16 mouse cellular contexts compared by ENCODE assay signal in genomic region chr4:40777116-40777515, GRCm38 (mm10). TPM values are rescaled to one million over a fixed set of nuclear protein-coding genes. Genes with fewer than 3 reads are reported as not detected.
DNase-seq lines count a peak whose midpoint lies in the region; ATAC-seq lines count a peak whose summit lies in the region.
"Had no signal": no experiment of that assay in that cellular context is flagged by ENCODE, and none has a peak within 500 bp of the region (broad histone marks: within the 10 kb centered on the region; RNA-seq: fewer than 3 reads in every experiment).

No protein-coding gene starts in this region.

- H3K36me3 ChIP-seq in kidney, embryonic 14.5 days (ENCODE audit: control insufficient read depth, insufficient read depth, low read length): no peaks in the 10 kb centered on the region
- H3K36me3 ChIP-seq in forebrain, embryonic 14.5 days (ENCODE audit: control insufficient read depth, insufficient read depth, low read length): no peaks in the 10 kb centered on the region
- H3K36me3 ChIP-seq: G1E; limb, embryonic 13.5 days had no signal

- H3K27me3 ChIP-seq in kidney, embryonic 14.5 days (ENCODE audit: control insufficient read depth, insufficient read depth, low read length): no peaks in the 10 kb centered on the region
- no peaks in the 10 kb centered on the region for H3K27me3 ChIP-seq in forebrain, embryonic 14.5 days (replicated peaks; ENCODE audit: control insufficient read depth, insufficient read depth, low read length)
- H3K27me3 ChIP-seq: limb, embryonic 13.5 days had no signal

- ATAC-seq in kidney, embryonic 14.5 days (ENCODE audit: low FRiP score, low TSS enrichment): no peak; the same call in 1 of the 2 replicates
- ATAC-seq in forebrain, embryonic 14.5 days: no peak
- ATAC-seq: intestine, postnatal 0 days had no signal

- WGBS in kidney, embryonic 14.5 days: 8% methylated on average over 2 of the region's 2 CpGs
- WGBS in forebrain, embryonic 14.5 days: 51% methylated on average over 2 of the region's 2 CpGs

- H3K4me1 ChIP-seq in kidney, embryonic 14.5 days (ENCODE audit: control insufficient read depth, insufficient read depth, low read length): peaks cover 29% of the 10 kb centered on the region
- no peaks in the 10 kb centered on the region; the same call in 1 of the 2 replicates for H3K4me1 ChIP-seq in forebrain, embryonic 14.5 days (ENCODE audit: control insufficient read depth, insufficient read depth, low read length)

- H3K4me3 ChIP-seq in kidney, embryonic 14.5 days (ENCODE audit: low read length): no peak overlapping the region
- H3K4me3 ChIP-seq in forebrain, embryonic 14.5 days (ENCODE audit: low read depth, low read length): no peak overlapping the region
- H3K4me3 ChIP-seq: limb, embryonic 13.5 days had no signal

- no peak overlapping the region for H3K4me2 ChIP-seq in kidney, embryonic 14.5 days (replicated peaks; ENCODE audit: low read depth, low read length)
- H3K4me2 ChIP-seq in forebrain, embryonic 14.5 days (ENCODE audit: low read length): no peak overlapping the region
- H3K4me2 ChIP-seq: limb, embryonic 13.5 days had no signal

- no peak overlapping the region for H3K9ac ChIP-seq in kidney, embryonic 14.5 days (ENCODE audit: low read depth, low read length)
- H3K9ac ChIP-seq in forebrain, embryonic 14.5 days (ENCODE audit: low read length): no peak overlapping the region
- H3K9ac ChIP-seq: limb, embryonic 13.5 days had no signal

- DNase-seq in kidney, postnatal 36 days: no peak
- peak; percentile 35 for DNase-seq in thymus, postnatal 0 days (ENCODE audit: low spot score)
- DNase-seq in thymus, postnatal 36 days: no peak
- peak; percentile 32 for DNase-seq in embryo, embryonic 10.5 days (ENCODE audit: low spot score)
- DNase-seq in right cerebral cortex, adult 18-20 months: no peak
- DNase-seq in forebrain, embryonic 14.5 days (ENCODE audit: low spot score): no peak
- DNase-seq in layer of hippocampus, adult 9-10 months (ENCODE audit: low spot score): no peak
- DNase-seq: adrenal gland, adult 2 months; cerebellum, postnatal 36 days; heart, adult 18-20 months; heart, postnatal 14 days; spleen, adult 18-20 months had no signal

- H3K9me3 ChIP-seq in kidney, embryonic 14.5 days (ENCODE audit: control insufficient read depth, low read length): no peaks in the 10 kb centered on the region
- H3K9me3 ChIP-seq in forebrain, embryonic 14.5 days (replicated peaks; ENCODE audit: control insufficient read depth, low read length): no peaks in the 10 kb centered on the region
- H3K9me3 ChIP-seq: G1E; limb, embryonic 13.5 days had no signal

- peak overlapping the region; percentile 38; the same call in 1 of the 2 replicates for H3K27ac ChIP-seq in kidney, embryonic 14.5 days (ENCODE audit: low read depth, low read length)
- no peak overlapping the region for H3K27ac ChIP-seq in forebrain, embryonic 14.5 days (ENCODE audit: low read depth, low read length)
- H3K27ac ChIP-seq: limb, embryonic 13.5 days had no signal

RNA-seq across cellular contexts. Expression of gene Smu1, which starts 19.4 kb away (rescaled TPM):
- polyA plus RNA-seq in kidney, embryonic 14.5 days (2014; fragmentation: Nextera tagmentation; extraction: Ambion mirVana): 147 and 171 TPM in 2 replicates
- polyA plus RNA-seq in thymus, postnatal 0 days (2015; fragmentation: Nextera tagmentation; extraction: Ambion mirVana): 158 and 161 TPM in 2 replicates
- 169 and 177 TPM in 2 replicates for polyA plus RNA-seq in forebrain, embryonic 14.5 days (2014; fragmentation: Nextera tagmentation; extraction: Ambion mirVana)

RNA-seq across cellular contexts. Expression of gene Dnaja1, which starts 55.2 kb away (rescaled TPM):
- polyA plus RNA-seq in kidney, embryonic 14.5 days (2014; fragmentation: Nextera tagmentation; extraction: Ambion mirVana): 497 and 506 TPM in 2 replicates
- 410 and 488 TPM in 2 replicates for polyA plus RNA-seq in thymus, postnatal 0 days (2015; fragmentation: Nextera tagmentation; extraction: Ambion mirVana)
- polyA plus RNA-seq in forebrain, embryonic 14.5 days (2014; fragmentation: Nextera tagmentation; extraction: Ambion mirVana): 657 and 755 TPM in 2 replicates

Comparison
In these comparisons a context has a peak if more than half of its experiments do, and no peak if none do; other contexts are left out.
1. DNase-seq: peak in thymus, postnatal 0 days (single experiment) and embryo, embryonic 10.5 days (single experiment); none in kidney, postnatal 36 days (0 of 2), thymus, postnatal 36 days (0 of 2), right cerebral cortex, adult 18-20 months (single experiment), forebrain, embryonic 14.5 days (single experiment) and layer of hippocampus, adult 9-10 months (single experiment).